Mouse (Mus musculus): ENCODE data around the gene 1110008P14Rik. TPM values are rescaled to one million over a fixed set of nuclear protein-coding genes. Genes with fewer than 3 reads are reported as not detected.

1110008P14Rik gene
- polyA plus RNA-seq, 1 experiment from 2014 or later: 41.5 TPM

DNA sequence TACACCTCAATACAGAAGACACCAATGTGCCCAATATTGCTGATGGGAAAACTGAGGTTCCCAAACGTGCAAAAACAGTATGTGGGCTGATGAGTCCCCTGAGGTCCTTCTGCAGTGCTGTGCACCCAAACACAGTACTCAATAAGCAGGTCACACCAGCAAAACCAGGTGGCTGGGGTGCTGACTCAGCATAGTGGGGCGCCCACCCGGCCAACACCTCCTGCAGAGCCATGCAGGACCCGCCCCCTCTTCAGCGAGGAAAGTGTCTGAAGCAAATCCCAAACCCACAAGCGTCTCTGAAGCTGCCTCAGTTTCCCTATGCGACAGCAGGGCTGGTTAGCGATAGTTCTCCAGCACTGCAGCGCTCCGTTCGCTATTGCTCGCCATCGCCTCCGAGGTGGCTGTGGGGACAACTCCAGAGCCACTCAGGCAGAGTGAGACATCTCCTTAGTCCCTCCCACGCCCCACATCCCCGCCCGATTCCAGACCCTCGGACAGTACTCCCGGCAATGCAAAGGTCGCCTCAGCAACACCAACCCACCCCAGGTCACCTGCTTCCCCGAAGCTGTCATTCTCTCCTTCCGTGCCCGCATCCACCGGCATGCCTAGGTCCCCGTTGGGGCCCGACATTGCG lies 480 bp downstream of the 1110008P14Rik start:
- ATAC-seq (ENCODE audit: insufficient read depth, low FRiP score): peak; percentile 38
- 0 out of 2 replicates have a peak, but pooled peaks cover 2% of the 10 kb centered on the region for H3K36me3 ChIP-seq (ENCODE audit: control insufficient read depth, insufficient read depth, low read length)
- H3K4me3 ChIP-seq (replicated peaks; ENCODE audit: low read length): peak overlapping the region; percentile 66
- H3K9me3 ChIP-seq (replicated peaks; ENCODE audit: control insufficient read depth, low read length): no peaks in the 10 kb centered on the region
- H3K9ac ChIP-seq (ENCODE audit: low read length): peak overlapping the region; percentile 71
- peak overlapping the region; percentile 93 for H3K4me2 ChIP-seq (ENCODE audit: low read depth, low read length)
- WGBS: under 1% methylated on average over 27 of the region's 27 CpGs
- peaks cover 6% of the 10 kb centered on the region; the same call in 1 of the 2 replicates for H3K4me1 ChIP-seq (ENCODE audit: control insufficient read depth, insufficient read depth, low read length)
- H3K27me3 ChIP-seq (ENCODE audit: control insufficient read depth, insufficient read depth, low read length): 0 out of 2 replicates have a peak, but pooled peaks cover 2% of the 10 kb centered on the region
- peak overlapping the region; percentile 39; the same call in 1 of the 2 replicates for H3K27ac ChIP-seq (ENCODE audit: low read length)

DNA sequence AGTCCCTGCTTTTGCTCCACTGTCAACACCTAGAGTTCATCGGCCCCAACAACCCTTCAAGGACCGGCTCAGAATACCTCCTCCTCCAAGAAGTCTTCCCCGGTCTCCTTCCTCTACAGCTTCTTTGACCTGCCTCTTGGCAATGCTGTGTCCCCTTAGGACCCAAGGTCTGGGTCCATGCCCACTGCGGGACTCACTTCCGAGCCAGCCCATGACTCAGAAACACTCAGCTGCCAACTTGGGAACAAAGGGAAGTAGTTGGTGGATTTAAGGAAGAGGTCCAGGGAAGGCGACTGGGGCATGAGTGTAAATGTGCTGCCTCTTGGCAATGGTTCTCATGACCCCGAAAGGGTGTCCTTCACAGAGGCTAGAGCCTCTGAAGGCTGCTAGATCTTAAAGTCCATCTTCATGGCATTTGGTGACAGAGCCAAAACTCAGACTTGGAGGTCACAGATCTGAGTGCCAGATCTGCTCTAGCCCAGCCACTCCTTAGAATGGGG lies 1.7 kb downstream of the 1110008P14Rik start:
- WGBS: 87% methylated on average over 7 of the region's 7 CpGs
- peaks cover 6% of the 10 kb centered on the region; the same call in 1 of the 2 replicates for H3K4me1 ChIP-seq (ENCODE audit: control insufficient read depth, insufficient read depth, low read length)
- H3K9ac ChIP-seq (ENCODE audit: low read length): no peak overlapping the region
- ATAC-seq (ENCODE audit: insufficient read depth, low FRiP score): no peak
- H3K4me2 ChIP-seq (ENCODE audit: low read depth, low read length): no peak overlapping the region
- H3K4me3 ChIP-seq (replicated peaks; ENCODE audit: low read length): no peak overlapping the region
- H3K36me3 ChIP-seq (ENCODE audit: control insufficient read depth, insufficient read depth, low read length): peaks cover 11% of the 10 kb centered on the region; the same call in 1 of the 2 replicates
- H3K27me3 ChIP-seq (ENCODE audit: control insufficient read depth, insufficient read depth, low read length): 0 out of 2 replicates have a peak, but pooled peaks cover 2% of the 10 kb centered on the region
- no peak overlapping the region for H3K27ac ChIP-seq (ENCODE audit: low read length)
- H3K9me3 ChIP-seq (replicated peaks; ENCODE audit: control insufficient read depth, low read length): no peaks in the 10 kb centered on the region

DNA sequence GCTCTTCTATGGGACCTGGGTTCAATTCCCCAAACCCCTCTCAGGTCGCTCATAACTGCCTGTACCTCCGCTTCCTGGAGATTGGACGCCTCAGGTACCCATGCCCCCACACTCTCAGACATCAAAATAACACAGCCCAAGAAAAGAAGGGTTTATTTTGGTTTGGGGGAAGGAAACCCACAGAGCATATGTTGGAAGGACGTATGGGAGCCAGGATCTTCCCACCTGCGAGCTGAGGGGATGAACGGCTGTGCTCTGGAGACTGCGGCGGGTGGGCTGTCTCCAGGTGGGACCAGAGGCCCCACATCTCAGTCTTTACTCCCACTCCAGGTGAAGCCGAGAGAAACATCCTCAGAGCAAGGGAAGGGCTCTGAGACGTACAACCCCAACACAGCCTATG lies 4.8 kb downstream of the 1110008P14Rik start:
- Histone ChIP-seq H3K27me3 (ENCODE audit: control insufficient read depth, insufficient read depth, low read length) (no peaks in the 10 kb centered on the region), H3K4me3 (replicated peaks; ENCODE audit: low read length) (no peak overlapping the region), H3K9me3 (replicated peaks; ENCODE audit: control insufficient read depth, low read length) (no peaks in the 10 kb centered on the region), H3K4me1 (ENCODE audit: control insufficient read depth, insufficient read depth, low read length) (peaks cover 6% of the 10 kb centered on the region; the same call in 1 of the 2 replicates), H3K27ac (ENCODE audit: low read length) (no peak overlapping the region), H3K36me3 (ENCODE audit: control insufficient read depth, insufficient read depth, low read length) (peaks cover 11% of the 10 kb centered on the region), H3K4me2 (ENCODE audit: low read depth, low read length) (no peak overlapping the region), H3K9ac (ENCODE audit: low read length) (no peak overlapping the region)
- 91% methylated on average over 10 of the region's 10 CpGs for WGBS
- ATAC-seq (ENCODE audit: insufficient read depth, low FRiP score): no peak

DNA sequence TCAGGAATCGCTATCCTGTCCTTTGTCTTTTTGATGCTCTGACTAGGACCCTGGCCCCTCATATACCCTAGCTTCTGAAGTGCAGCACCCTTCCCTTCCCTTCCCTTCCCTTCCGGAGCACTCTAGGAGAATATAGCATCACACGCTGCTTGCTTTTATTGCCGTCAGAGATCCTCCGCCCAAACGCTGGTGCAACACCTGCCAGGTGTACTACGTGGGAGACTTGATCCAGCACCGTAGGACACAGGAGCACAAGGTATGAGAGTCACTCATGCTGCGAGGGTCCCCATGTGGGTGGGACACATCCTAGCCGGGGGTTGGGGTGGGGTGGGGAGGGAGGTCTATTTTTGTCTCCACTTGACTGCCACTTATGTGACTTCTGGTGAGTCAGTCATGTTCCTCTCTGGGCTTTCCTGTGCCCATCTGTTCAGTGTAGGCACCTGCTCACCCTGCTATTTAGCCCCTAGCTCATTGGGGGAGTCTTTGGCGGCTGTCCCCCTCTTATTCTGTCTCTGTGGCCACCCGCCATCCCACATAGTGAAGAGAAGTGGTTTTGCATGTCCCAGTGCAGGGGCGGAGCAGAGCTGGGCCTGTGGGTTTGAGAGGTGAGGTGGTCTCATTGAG lies 6.3 kb downstream of the 1110008P14Rik start:
- Histone ChIP-seq H3K4me3 (replicated peaks; ENCODE audit: low read length) (no peak overlapping the region), H3K36me3 (ENCODE audit: control insufficient read depth, insufficient read depth, low read length) (peaks cover 13% of the 10 kb centered on the region), H3K27me3 (ENCODE audit: control insufficient read depth, insufficient read depth, low read length) (no peaks in the 10 kb centered on the region), H3K4me1 (ENCODE audit: control insufficient read depth, insufficient read depth, low read length) (no peaks in the 10 kb centered on the region), H3K27ac (ENCODE audit: low read length) (no peak overlapping the region), H3K4me2 (ENCODE audit: low read depth, low read length) (no peak overlapping the region), H3K9ac (ENCODE audit: low read length) (no peak overlapping the region), H3K9me3 (replicated peaks; ENCODE audit: control insufficient read depth, low read length) (no peaks in the 10 kb centered on the region)
- WGBS: 85% methylated on average over 13 of the region's 13 CpGs
- ATAC-seq (ENCODE audit: insufficient read depth, low FRiP score): no peak

DNA sequence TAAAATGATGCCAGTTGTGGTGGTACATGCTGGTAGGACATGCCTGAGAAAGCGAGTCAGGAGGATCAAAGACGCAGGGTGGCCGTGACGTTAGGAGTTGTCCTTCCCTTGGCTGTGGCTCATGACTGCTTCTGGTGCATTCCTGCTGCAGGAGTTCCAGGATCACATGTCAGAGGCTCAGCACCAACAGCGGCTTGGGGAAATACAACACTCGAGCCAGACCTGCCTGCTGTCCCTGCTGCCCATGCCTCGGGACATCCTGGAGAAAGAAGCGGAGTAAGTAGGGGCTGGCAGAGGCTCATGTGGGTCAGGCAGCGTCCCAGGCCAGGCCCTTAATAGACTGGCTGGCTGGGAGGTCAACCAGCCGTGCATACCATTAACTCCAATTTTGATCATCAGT lies 7.5 kb downstream of the 1110008P14Rik start:
- no peak overlapping the region for H3K27ac ChIP-seq (ENCODE audit: low read length)
- no peaks in the 10 kb centered on the region for H3K9me3 ChIP-seq (replicated peaks; ENCODE audit: control insufficient read depth, low read length)
- H3K4me1 ChIP-seq (ENCODE audit: control insufficient read depth, insufficient read depth, low read length): no peaks in the 10 kb centered on the region
- WGBS: 92% methylated on average over 10 of the region's 10 CpGs
- H3K9ac ChIP-seq (ENCODE audit: low read length): no peak overlapping the region
- no peaks in the 10 kb centered on the region for H3K27me3 ChIP-seq (ENCODE audit: control insufficient read depth, insufficient read depth, low read length)
- no peak overlapping the region for H3K4me2 ChIP-seq (ENCODE audit: low read depth, low read length)
- no peak for ATAC-seq (ENCODE audit: insufficient read depth, low FRiP score)
- no peak overlapping the region for H3K4me3 ChIP-seq (replicated peaks; ENCODE audit: low read length)
- peaks cover 17% of the 10 kb centered on the region for H3K36me3 ChIP-seq (ENCODE audit: control insufficient read depth, insufficient read depth, low read length)

DNA sequence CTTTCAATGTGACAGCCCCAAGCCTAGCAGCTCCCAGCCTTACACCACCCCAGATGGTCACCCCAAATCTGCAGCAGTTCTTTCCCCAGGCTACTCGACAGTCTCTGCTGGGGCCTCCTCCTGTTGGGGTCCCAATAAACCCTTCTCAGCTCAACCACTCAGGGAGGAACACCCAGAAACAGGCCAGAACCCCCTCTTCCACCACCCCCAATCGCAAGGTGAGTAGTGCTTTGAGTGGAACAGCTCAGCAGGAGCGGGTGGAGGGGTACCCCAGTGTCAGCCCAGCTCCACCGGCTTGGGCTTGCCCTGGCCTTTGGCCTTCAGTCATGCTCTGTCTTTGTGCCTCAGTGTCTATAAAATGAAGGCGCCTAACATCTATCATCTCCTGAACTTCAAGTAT lies 14.4 kb downstream of the 1110008P14Rik start:
- no peak overlapping the region for H3K4me2 ChIP-seq (ENCODE audit: low read depth, low read length)
- peaks cover 9% of the 10 kb centered on the region; the same call in 1 of the 2 replicates for H3K4me1 ChIP-seq (ENCODE audit: control insufficient read depth, insufficient read depth, low read length)
- no peak for ATAC-seq (ENCODE audit: insufficient read depth, low FRiP score)
- no peak overlapping the region for H3K27ac ChIP-seq (ENCODE audit: low read length)
- H3K27me3 ChIP-seq (ENCODE audit: control insufficient read depth, insufficient read depth, low read length): no peaks in the 10 kb centered on the region
- H3K4me3 ChIP-seq (replicated peaks; ENCODE audit: low read length): no peak overlapping the region
- WGBS: 93% methylated on average over 5 of the region's 5 CpGs
- no peaks in the 10 kb centered on the region for H3K9me3 ChIP-seq (replicated peaks; ENCODE audit: control insufficient read depth, low read length)
- peaks cover 12% of the 10 kb centered on the region; the same call in 1 of the 2 replicates for H3K36me3 ChIP-seq (ENCODE audit: control insufficient read depth, insufficient read depth, low read length)
- no peak overlapping the region for H3K9ac ChIP-seq (ENCODE audit: low read length)

DNA sequence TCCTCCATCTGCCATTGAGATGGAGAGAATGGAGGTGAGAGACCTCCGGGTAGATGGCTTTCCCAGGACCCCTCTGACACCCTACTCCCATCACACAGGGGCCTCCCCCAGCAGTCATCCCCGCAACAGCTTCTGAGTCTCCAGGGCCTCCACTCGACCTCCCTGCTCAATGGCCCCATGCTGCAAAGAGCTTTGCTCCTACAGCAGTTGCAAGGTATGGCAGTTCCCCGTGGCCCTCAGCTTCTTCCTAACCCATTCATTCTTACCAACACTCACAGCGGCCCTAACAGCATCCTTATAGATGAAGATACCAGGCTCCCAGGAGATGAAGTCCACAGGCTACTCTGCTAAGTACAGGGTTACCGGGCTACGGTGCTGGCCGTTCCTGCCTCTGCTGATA lies 17.6 kb downstream of the 1110008P14Rik start:
- no peaks in the 10 kb centered on the region for H3K9me3 ChIP-seq (replicated peaks; ENCODE audit: control insufficient read depth, low read length)
- ATAC-seq (ENCODE audit: insufficient read depth, low FRiP score): no peak
- H3K9ac ChIP-seq (ENCODE audit: low read length): peak overlapping the region; percentile 89
- no peaks in the 10 kb centered on the region for H3K27me3 ChIP-seq (ENCODE audit: control insufficient read depth, insufficient read depth, low read length)
- 79% methylated on average over 8 of the region's 8 CpGs for WGBS
- no peak overlapping the region; the same call in 1 of the 2 replicates for H3K4me3 ChIP-seq (replicated peaks; ENCODE audit: low read length)
- H3K27ac ChIP-seq (ENCODE audit: low read length): no peak overlapping the region
- peaks cover 16% of the 10 kb centered on the region; the same call in 1 of the 2 replicates for H3K4me1 ChIP-seq (ENCODE audit: control insufficient read depth, insufficient read depth, low read length)
- H3K36me3 ChIP-seq (ENCODE audit: control insufficient read depth, insufficient read depth, low read length): 0 out of 2 replicates have a peak, but pooled peaks cover 6% of the 10 kb centered on the region
- peak overlapping the region; percentile 66 for H3K4me2 ChIP-seq (ENCODE audit: low read depth, low read length)

DNA sequence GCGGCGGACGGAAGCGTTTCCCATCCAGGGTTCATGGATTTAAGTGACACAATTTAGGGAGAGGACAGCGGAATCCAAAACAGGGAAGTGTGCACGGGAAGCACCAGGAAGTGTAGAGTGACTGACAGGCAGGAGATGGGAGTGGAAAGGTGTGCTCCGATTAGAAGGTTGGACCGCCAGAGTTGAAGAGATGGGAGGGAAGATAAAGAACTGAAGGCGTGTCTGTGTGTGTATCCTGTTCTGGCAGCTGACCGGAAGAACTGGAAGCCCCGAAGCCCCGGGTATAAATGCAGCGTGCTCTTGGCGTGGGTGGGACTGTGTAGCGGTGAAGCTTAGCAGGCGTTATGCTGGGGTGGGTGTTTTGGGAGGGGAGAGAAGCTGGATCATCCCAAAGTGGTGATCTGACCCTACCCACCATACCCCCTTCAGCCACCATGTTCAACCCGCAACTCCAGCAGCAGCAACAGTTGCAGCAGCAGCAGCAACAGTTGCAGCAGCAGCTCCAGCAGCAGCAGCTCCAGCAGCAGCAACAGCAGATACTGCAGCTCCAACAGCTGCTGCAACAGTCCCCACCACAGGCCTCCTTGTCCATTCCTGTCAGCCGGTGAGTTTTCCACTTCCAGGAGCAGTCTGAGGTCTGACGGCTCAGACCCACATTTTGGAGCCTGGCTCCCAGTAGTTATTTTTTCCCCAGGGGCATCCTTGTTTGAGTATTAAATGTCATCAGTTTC lies 18.2 kb downstream of the 1110008P14Rik start:
- peak overlapping the region; percentile 89 for H3K9ac ChIP-seq (ENCODE audit: low read length)
- H3K4me1 ChIP-seq (ENCODE audit: control insufficient read depth, insufficient read depth, low read length): peaks cover 16% of the 10 kb centered on the region; the same call in 1 of the 2 replicates
- H3K27me3 ChIP-seq (ENCODE audit: control insufficient read depth, insufficient read depth, low read length): no peaks in the 10 kb centered on the region
- ATAC-seq (ENCODE audit: insufficient read depth, low FRiP score): peak; percentile 63; the same call in 1 of the 2 replicates
- no peaks in the 10 kb centered on the region for H3K9me3 ChIP-seq (replicated peaks; ENCODE audit: control insufficient read depth, low read length)
- H3K4me3 ChIP-seq (replicated peaks; ENCODE audit: low read length): peak overlapping the region; percentile 78
- peak overlapping the region; percentile 66 for H3K4me2 ChIP-seq (ENCODE audit: low read depth, low read length)
- WGBS: 6% methylated on average over 19 of the region's 19 CpGs
- peak overlapping the region; percentile 95 for H3K27ac ChIP-seq (ENCODE audit: low read length)
- H3K36me3 ChIP-seq (ENCODE audit: control insufficient read depth, insufficient read depth, low read length): 0 out of 2 replicates have a peak, but pooled peaks cover 6% of the 10 kb centered on the region

Data from stomach, embryonic 16.5 days (tissue).